Mouse (Mus musculus) limb, embryonic 14.5 days (tissue): Measurements from ENCODE around the gene Cstad. TPM values are rescaled to one million over a fixed set of nuclear protein-coding genes. Genes with fewer than 3 reads are reported as not detected.

ENCODE experiments used
- ATAC-seq: fragments of 200-750 bp; cut with Nextera tagmentation; 2 replicates; pipeline ENCODE4 v1.8.0; 2017; ENCODE audit warnings: low read depth, moderate number of reproducible peaks, moderate TSS enrichment; ENCODE audit not compliant: low FRiP score
- DNase-seq: peaks from one replicate; pipeline ENCODE4 v3.0.0-alpha.2; 2015; ENCODE audit warnings: low spot score
- H3K27ac ChIP-seq: fragments of 300-500 bp; sonication (generic); replicated peaks from 2 replicates; pipeline ENCODE4 v1.5.1; 2014; ENCODE audit warnings: low read depth, mild to moderate bottlenecking, low read length, moderate library complexity, mixed read lengths
- H3K27me3 ChIP-seq: fragments of 300-500 bp; sonication (generic); 2 replicates; pipeline ENCODE4 v1.6.1; 2014; ENCODE audit warnings: low read length, mixed read lengths; ENCODE audit not compliant: control insufficient read depth, insufficient read depth
- H3K36me3 ChIP-seq: fragments of 300-500 bp; sonication (generic); 2 replicates; pipeline ENCODE4 v1.6.1; 2014; ENCODE audit warnings: mild to moderate bottlenecking, low read length, moderate library complexity, mixed read lengths; ENCODE audit not compliant: control insufficient read depth, insufficient read depth
- H3K4me1 ChIP-seq: fragments of 300-500 bp; sonication (generic); 2 replicates; pipeline ENCODE4 v1.6.1; 2014; ENCODE audit warnings: antibody characterized with exemption, low read length, mixed read lengths; ENCODE audit not compliant: control insufficient read depth, insufficient read depth
- H3K4me2 ChIP-seq: fragments of 300-500 bp; sonication (generic); replicated peaks from 2 replicates; pipeline ENCODE4 v1.6.1; 2014; ENCODE audit warnings: low read depth, mild to moderate bottlenecking, low read length, moderate library complexity; ENCODE audit not compliant: severe bottlenecking
- H3K4me3 ChIP-seq: fragments of 300-500 bp; sonication (generic); replicated peaks from 2 replicates; pipeline ENCODE4 v1.5.1; 2014; ENCODE audit warnings: low read length
- H3K9ac ChIP-seq: fragments of 300-500 bp; sonication (generic); 2 replicates; pipeline ENCODE4 v1.6.1; 2014; ENCODE audit warnings: mild to moderate bottlenecking, low read depth, low read length, moderate library complexity; ENCODE audit not compliant: severe bottlenecking
- H3K9me3 ChIP-seq: fragments of 300-500 bp; sonication (generic); 2 replicates; pipeline ENCODE4 v1.6.1; 2016; ENCODE audit warnings: low read length; ENCODE audit not compliant: control insufficient read depth
- POLR2A ChIP-seq: fragments of 200-500 bp; IDR thresholded peaks from 2 replicates; pipeline ENCODE4 v1.8.0; 2012; ENCODE audit warnings: inconsistent platforms, mild to moderate bottlenecking, moderate library complexity, borderline replicate concordance; ENCODE audit not compliant: insufficient read depth, insufficient read length; ENCODE audit errors: extremely low read depth
- WGBS: fragments of 180-500 bp; shearing (Covaris S2); extraction: QIAGEN DNeasy Blood & Tissue Kit; methylation state at CpG from one replicate; pipeline ENCODE4 v1.1.7; 2014; 5-methylcytosine and 5-hydroxymethylcytosine counted together
- polyA plus RNA-seq, 2 experiments: library from polyadenylated mRNA; depleted of rRNA in 1 of 2; stranded (reverse) in 1 of 2; unstranded in 1 of 2; fragments of >200 nt; fragmentation: Nextera tagmentation in 1 of 2; extraction: Ambion mirVana in 1 of 2; gene quantifications; 2 replicates each; pipeline versions ENCODE4 v1.2.1 to v1.2.3; 2012 to 2014

Cstad gene
- polyA plus RNA-seq, 2 experiments, result 1.3 to 3.1 TPM

DNA sequence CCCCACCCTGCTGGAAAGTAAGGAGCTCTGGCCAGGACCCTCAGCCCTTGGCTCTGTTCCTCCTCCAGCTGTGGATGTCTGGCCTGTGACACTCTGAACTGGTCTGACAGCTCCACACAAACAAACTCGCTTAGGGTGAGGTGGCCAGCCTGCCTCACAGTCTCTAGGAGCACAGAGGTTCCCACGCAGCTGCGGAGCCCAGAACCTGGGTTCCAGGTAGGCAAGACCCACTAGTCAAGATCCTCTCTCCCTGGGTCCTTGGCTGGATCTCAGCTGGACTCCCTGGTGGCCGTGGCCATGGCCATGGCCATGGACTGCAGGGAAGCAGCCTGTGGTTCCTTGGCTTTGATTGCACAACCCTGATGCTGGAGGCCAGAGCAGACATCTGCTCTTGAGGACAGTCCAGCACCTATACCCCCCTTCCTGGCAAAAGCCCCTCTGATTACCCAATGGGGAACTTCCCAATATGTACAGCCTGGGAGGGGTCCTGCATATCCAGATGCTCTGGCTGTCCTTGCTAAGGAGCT lies 5.8 kb upstream of the Cstad start:
- Histone ChIP-seq H3K4me3 (no peak overlapping the region), H3K9ac (no peak overlapping the region), H3K9me3 (no peaks in the 10 kb centered on the region), H3K4me1 (peaks cover 23% of the 10 kb centered on the region), H3K36me3 (no peaks in the 10 kb centered on the region), H3K4me2 (no peak overlapping the region), H3K27me3 (no peaks in the 10 kb centered on the region), H3K27ac (no peak overlapping the region)
- DNase-seq (no peak), ATAC-seq (no peak)
- TF ChIP-seq POLR2A, result no peak
- WGBS, result 77% methylated on average over 4 of the region's 4 CpGs

DNA sequence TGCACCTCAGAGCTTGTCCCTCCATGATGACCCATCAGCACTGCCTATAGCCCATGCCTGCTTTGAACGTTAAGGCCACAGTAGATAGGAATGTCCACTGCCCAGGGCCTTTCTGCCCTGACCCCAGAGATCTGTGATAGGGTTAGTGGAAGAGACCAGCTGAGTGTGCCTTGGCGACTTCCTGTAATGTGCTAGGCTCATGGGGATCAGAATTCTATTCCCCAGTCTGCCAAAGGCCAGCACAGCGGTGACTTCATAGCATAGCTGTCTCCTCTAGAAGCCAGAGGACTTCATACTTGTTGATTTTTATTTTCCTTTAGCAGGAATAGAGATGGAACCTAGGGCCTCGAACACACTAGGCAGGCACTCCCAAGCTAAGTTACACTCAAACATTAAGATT lies 5.1 kb upstream of the Cstad start:
- ATAC-seq, result no peak
- Histone ChIP-seq H3K9me3 (no peaks in the 10 kb centered on the region), H3K4me3 (no peak overlapping the region), H3K36me3 (no peaks in the 10 kb centered on the region), H3K4me2 (no peak overlapping the region), H3K9ac (no peak overlapping the region), H3K4me1 (peaks cover 29% of the 10 kb centered on the region), H3K27ac (no peak overlapping the region), H3K27me3 (no peaks in the 10 kb centered on the region)
- TF ChIP-seq POLR2A, result no peak
- DNase-seq, result no peak
- 75% methylated on average over 4 of the region's 4 CpGs for WGBS

DNA sequence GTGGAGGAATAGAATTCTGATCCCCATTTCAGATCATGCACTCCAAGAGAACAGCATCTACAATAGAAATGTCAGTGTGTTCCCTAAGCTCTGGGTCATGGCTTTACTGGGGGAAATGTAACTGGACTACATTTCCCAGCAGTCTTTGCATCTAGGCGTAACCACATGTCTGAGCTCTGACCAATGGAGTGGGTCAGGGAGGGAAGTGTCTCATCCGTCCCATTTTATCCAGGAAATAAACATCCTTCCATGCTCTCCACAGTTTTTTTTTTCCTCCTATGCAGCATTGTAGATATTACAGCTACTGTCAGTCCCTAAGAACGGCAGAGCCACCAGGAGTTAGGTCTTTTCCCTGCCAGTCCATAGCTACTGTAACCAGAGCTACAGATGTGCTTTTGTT lies 3.9 kb upstream of the Cstad start:
- no peak overlapping the region for H3K9ac ChIP-seq
- H3K4me1 ChIP-seq, result peaks cover 36% of the 10 kb centered on the region
- no peak overlapping the region for H3K4me3 ChIP-seq
- TF ChIP-seq POLR2A, result no peak
- DNase-seq (peak; percentile 88), ATAC-seq (peak; percentile 62)
- H3K27me3 ChIP-seq, result no peaks in the 10 kb centered on the region
- H3K4me2 ChIP-seq, result peak overlapping the region; percentile 37
- no peak overlapping the region for H3K27ac ChIP-seq
- WGBS, result 6% methylated on average over 3 of the region's 3 CpGs
- no peaks in the 10 kb centered on the region for H3K36me3 ChIP-seq
- H3K9me3 ChIP-seq, result no peaks in the 10 kb centered on the region

DNA sequence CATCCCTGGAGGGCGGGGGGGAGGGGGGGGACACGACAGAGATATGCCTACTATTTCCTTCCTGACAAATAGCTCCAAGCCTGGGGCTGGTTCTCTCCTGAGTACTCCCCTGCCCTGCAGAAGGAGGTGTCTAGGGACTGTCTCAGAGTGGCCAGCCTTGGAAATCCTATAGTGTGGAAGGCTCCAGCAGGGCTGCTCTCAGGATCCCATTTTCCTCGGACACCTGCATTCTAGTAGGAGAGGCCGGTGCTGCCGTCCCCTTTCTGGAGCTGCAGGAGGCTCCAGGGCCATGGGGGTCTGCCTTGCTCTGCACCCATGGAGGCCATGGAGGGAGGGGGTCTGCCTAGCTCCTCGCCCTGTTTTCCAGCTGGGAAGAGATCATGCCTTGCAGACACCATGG lies 2.4 kb upstream of the Cstad start:
- WGBS, result 75% methylated on average over 6 of the region's 6 CpGs
- DNase-seq (no peak), ATAC-seq (no peak)
- Histone ChIP-seq H3K27ac (no peak overlapping the region), H3K36me3 (no peaks in the 10 kb centered on the region), H3K4me3 (no peak overlapping the region), H3K9me3 (no peaks in the 10 kb centered on the region), H3K9ac (no peak overlapping the region), H3K27me3 (no peaks in the 10 kb centered on the region), H3K4me2 (no peak overlapping the region), H3K4me1 (peaks cover 27% of the 10 kb centered on the region)
- TF ChIP-seq POLR2A, result no peak

DNA sequence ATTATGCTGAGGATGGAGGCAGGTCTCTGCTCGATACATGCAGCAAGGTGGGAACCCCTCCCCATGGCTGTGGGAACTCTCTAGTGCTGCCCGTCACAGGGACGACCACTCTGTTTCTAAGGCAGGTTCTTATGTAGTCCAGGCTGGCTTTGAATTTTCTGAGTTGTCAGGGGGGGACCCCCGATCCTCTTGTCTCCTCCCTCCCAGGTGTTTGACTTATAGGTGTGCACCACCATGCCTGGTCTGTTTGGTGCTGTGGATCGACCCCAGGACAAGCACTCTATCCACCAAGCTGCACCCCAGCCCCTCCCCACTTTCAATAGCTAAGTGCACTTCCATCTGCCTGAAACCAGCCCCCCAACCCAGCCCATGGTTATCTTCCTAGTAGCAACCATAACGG lies 1.9 kb upstream of the Cstad start:
- peaks cover 25% of the 10 kb centered on the region for H3K4me1 ChIP-seq
- no peak for TF ChIP-seq POLR2A
- H3K4me2 ChIP-seq, result no peak overlapping the region
- DNase-seq (no peak), ATAC-seq (no peak)
- no peak overlapping the region for H3K9ac ChIP-seq
- no peak overlapping the region for H3K4me3 ChIP-seq
- no peaks in the 10 kb centered on the region for H3K36me3 ChIP-seq
- WGBS, result 78% methylated on average over 6 of the region's 6 CpGs
- no peaks in the 10 kb centered on the region for H3K9me3 ChIP-seq
- H3K27me3 ChIP-seq, result no peaks in the 10 kb centered on the region
- H3K27ac ChIP-seq, result no peak overlapping the region
